ENCODE assay signal across 22 mouse cellular contexts in genomic region chr6:16891819-16892218, GRCm38 (mm10). TPM values are rescaled to one million over a fixed set of nuclear protein-coding genes. Genes with fewer than 3 reads are reported as not detected.
DNase-seq lines count a peak whose midpoint lies in the region; ATAC-seq and TF ChIP-seq lines count a peak whose summit lies in the region.
"Had no signal": no experiment of that assay in that cellular context is flagged by ENCODE, and none has a peak within 500 bp of the region (broad histone marks: within the 10 kb centered on the region; RNA-seq: fewer than 3 reads in every experiment).

No protein-coding gene starts in this region.

- no peaks in the 10 kb centered on the region for H3K9me3 ChIP-seq in liver, postnatal 0 days (ENCODE audit: low read length)
- H3K9me3 ChIP-seq: heart, embryonic 12.5 days; lung, embryonic 15.5 days; midbrain, embryonic 12.5 days; neural tube, embryonic 15.5 days had no signal

- no peak for TF ChIP-seq POLR2A in lung, adult 2 months (IDR thresholded peaks at IDR 0.05; ENCODE audit: borderline replicate concordance, extremely low read depth, low read depth, low read length)

- H3K9ac ChIP-seq in liver, postnatal 0 days (replicated peaks), result no peak overlapping the region
- H3K9ac ChIP-seq: heart, embryonic 12.5 days; lung, embryonic 15.5 days; midbrain, embryonic 12.5 days; neural tube, embryonic 15.5 days had no signal

- H3K4me3 ChIP-seq in lung, adult 2 months (replicated peaks; ENCODE audit: extremely low read depth, low read depth, low read length), result no peak overlapping the region
- H3K4me3 ChIP-seq in liver, postnatal 0 days (ENCODE audit: low read depth, low read length), result no peak overlapping the region
- H3K4me3 ChIP-seq: erythroblast, embryonic 14.5 days; heart, embryonic 12.5 days; lung, embryonic 15.5 days; midbrain, embryonic 12.5 days; neural tube, embryonic 15.5 days had no signal

- peak; percentile 62; the same call in 1 of the 2 replicates for TF ChIP-seq EP300 in liver, postnatal 0 days (IDR thresholded peaks at IDR 0.05; ENCODE audit: low read depth)

- DNase-seq in lung, postnatal 25 days (ENCODE audit: low spot score), result peak; percentile 9
- no peak for DNase-seq in lung, adult 2 months
- DNase-seq in liver, postnatal 0 days, result no peak
- DNase-seq in kidney, postnatal 25 days, result no peak
- DNase-seq in layer of hippocampus, postnatal 14 days (ENCODE audit: low spot score in 2 of 2), result no peak
- DNase-seq in frontal cortex, postnatal 14 days (ENCODE audit: low spot score in 2 of 2), result no peak
- DNase-seq: adrenal gland, postnatal 25 days; cerebellum, postnatal 14 days; gastrocnemius, postnatal 36 days; heart, postnatal 4 days; kidney, postnatal 36 days had no signal

- no peaks in the 10 kb centered on the region for H3K36me3 ChIP-seq in liver, postnatal 0 days (replicated peaks; ENCODE audit: insufficient read depth, low read length)
- H3K36me3 ChIP-seq: heart, embryonic 12.5 days; lung, embryonic 15.5 days; midbrain, embryonic 12.5 days; neural tube, embryonic 15.5 days had no signal

- no peaks in the 10 kb centered on the region for H3K27me3 ChIP-seq in liver, postnatal 0 days (ENCODE audit: insufficient read depth, low read length)
- H3K27me3 ChIP-seq: heart, embryonic 12.5 days; lung, embryonic 15.5 days; midbrain, embryonic 12.5 days; neural tube, embryonic 15.5 days had no signal

- H3K4me2 ChIP-seq in liver, postnatal 0 days (ENCODE audit: low read depth, low read length), result no peak overlapping the region
- H3K4me2 ChIP-seq: heart, embryonic 12.5 days; lung, embryonic 15.5 days; midbrain, embryonic 12.5 days; neural tube, embryonic 15.5 days had no signal

- peak; percentile 51; the same call in 1 of the 2 replicates for ATAC-seq in common myeloid progenitor, adult 5-6 weeks (replicated peaks; ENCODE audit: low read depth, poor library complexity, severe bottlenecking)
- peak; percentile 47 for ATAC-seq in liver, postnatal 0 days
- ATAC-seq: CD4-positive, CD25-positive, alpha-beta regulatory T cell, adult 4 months; inflammation-experienced regulatory T-cells, adult 6 months had no signal

- peak overlapping the region; percentile 7; the same call in 1 of the 2 replicates for H3K27ac ChIP-seq in liver, postnatal 0 days (ENCODE audit: low read depth)
- H3K27ac ChIP-seq: lung, embryonic 15.5 days; midbrain, embryonic 12.5 days; neural tube, embryonic 15.5 days had no signal

- no peak for TF ChIP-seq CTCF in lung, adult 2 months (IDR thresholded peaks at IDR 0.05; ENCODE audit: insufficient read depth, low read length)
- TF ChIP-seq CTCF in liver, postnatal 0 days (IDR thresholded peaks at IDR 0.05; ENCODE audit: low read depth), result no peak

- WGBS in lung, adult 2 months, result 22% methylated on average over 5 of the region's 5 CpGs
- WGBS in liver, postnatal 0 days (ENCODE audit: insufficient replicate concordance), result 33% methylated on average over 5 of the region's 5 CpGs

- no peaks in the 10 kb centered on the region for H3K4me1 ChIP-seq in lung, adult 2 months (ENCODE audit: control insufficient read depth, insufficient read depth, low read length)
- peaks cover 4% of the 10 kb centered on the region for H3K4me1 ChIP-seq in liver, postnatal 0 days (ENCODE audit: insufficient read depth)
- H3K4me1 ChIP-seq: heart, embryonic 12.5 days; lung, embryonic 15.5 days; midbrain, embryonic 12.5 days; neural tube, embryonic 15.5 days had no signal

RNA-seq across cellular contexts. Expression of gene Tfec, which starts 6.4 kb away (rescaled TPM):
- 2.6 and 4.4 TPM in 2 replicates for polyA plus RNA-seq in lung, adult 2 months (2012; rRNA removed)
- total RNA-seq in common myeloid progenitor, adult 5-6 weeks (2017), result 10.1 and 22.9 TPM in 2 replicates
- 4.3 and 4.8 TPM in 2 replicates for polyA plus RNA-seq in liver, postnatal 0 days (2015; fragmentation: Nextera tagmentation; extraction: Ambion mirVana)
- not detected for total RNA-seq in layer of hippocampus, postnatal 14 days (2021)
- total RNA-seq: gastrocnemius, postnatal 36 days; layer of hippocampus, postnatal 25 days; MEL had no signal
- polyA plus RNA-seq: erythroblast, embryonic 14.5 days; inflammation-experienced regulatory T-cells, adult 6 months; testis, adult 2 months had no signal

Comparison
In these comparisons a context has a peak if more than half of its experiments do, and no peak if none do; other contexts are left out.
1. RNA of gene Tfec, which starts 6.4 kb away (total RNA-seq): 10.1 to 22.9 TPM in common myeloid progenitor, adult 5-6 weeks; not detected in layer of hippocampus, postnatal 14 days; every median in the first group is over 10 times any median in the second.